Mouse (Mus musculus) forebrain, embryonic 11.5 days (tissue): ENCODE data around the gene Cps1. TPM values are rescaled to one million over a fixed set of nuclear protein-coding genes. Genes with fewer than 3 reads are reported as not detected.
A peak's percentile ranks its signal among the peaks of the same experiment; 100 is the strongest.

Experiments used
- ATAC-seq: fragments of 200-750 bp; cut with Nextera tagmentation; replicated peaks from 2 replicates; pipeline ENCODE4 v1.8.0; 2017; ENCODE audit warnings: moderate TSS enrichment; ENCODE audit not compliant: low FRiP score
- DNase-seq: peaks from one replicate; pipeline ENCODE4 v3.0.0-alpha.2; 2017; ENCODE audit warnings: low spot score
- H3K27ac ChIP-seq: fragments of 300-500 bp; sonication (generic); 2 replicates; pipeline ENCODE4 v1.5.1; 2014; ENCODE audit warnings: low read depth, low read length
- H3K27me3 ChIP-seq: fragments of 300-500 bp; sonication (generic); 2 replicates; pipeline ENCODE4 v1.6.1; 2014; ENCODE audit warnings: mild to moderate bottlenecking, low read length, mixed read lengths; ENCODE audit not compliant: control insufficient read depth, insufficient read depth
- H3K36me3 ChIP-seq: fragments of 300-500 bp; sonication (generic); 2 replicates; pipeline ENCODE4 v1.6.1; 2014; ENCODE audit warnings: mild to moderate bottlenecking, low read length, moderate library complexity, mixed read lengths; ENCODE audit not compliant: control insufficient read depth, insufficient read depth
- H3K4me1 ChIP-seq: fragments of 300-500 bp; sonication (generic); replicated peaks from 2 replicates; pipeline ENCODE4 v1.6.1; 2014; ENCODE audit warnings: low read length, mixed read lengths; ENCODE audit not compliant: control insufficient read depth, insufficient read depth
- H3K4me2 ChIP-seq: fragments of 300-500 bp; sonication (generic); 2 replicates; pipeline ENCODE4 v1.6.1; 2014; ENCODE audit warnings: low read depth, mild to moderate bottlenecking, low read length, moderate library complexity, mixed read lengths; ENCODE audit not compliant: severe bottlenecking
- H3K4me3 ChIP-seq: fragments of 300-500 bp; sonication (generic); 2 replicates; pipeline ENCODE4 v1.5.1; 2014; ENCODE audit warnings: low read depth, low read length
- H3K9ac ChIP-seq: fragments of 300-500 bp; sonication (generic); 2 replicates; pipeline ENCODE4 v1.6.1; 2014; ENCODE audit warnings: low read length
- H3K9me3 ChIP-seq: fragments of 300-500 bp; sonication (generic); 2 replicates; pipeline ENCODE4 v1.6.1; 2016; ENCODE audit warnings: low read length, mixed read lengths; ENCODE audit not compliant: control insufficient read depth
- WGBS: fragments of 180-500 bp; shearing (Covaris S2); extraction: QIAGEN DNeasy Blood & Tissue Kit; methylation state at CpG from one replicate; pipeline ENCODE4 v1.1.7; 2014; 5-methylcytosine and 5-hydroxymethylcytosine counted together
- polyA plus RNA-seq: library from polyadenylated mRNA; unstranded; fragments of >200 nt; fragmentation: Nextera tagmentation; extraction: Ambion mirVana; gene quantifications from 2 replicates; pipeline ENCODE4 v1.2.1, GENCODE M21; 2014

Gene Cps1
- polyA plus RNA-seq, 1 experiment from 2014 or later, result 0.07 TPM

- Histone ChIP-seq H3K9ac (no peak overlapping the region), H3K27me3 (no peaks in the 10 kb centered on the region), H3K4me1 (no peaks in the 10 kb centered on the region), H3K27ac (no peak overlapping the region), H3K9me3 (no peaks in the 10 kb centered on the region), H3K4me3 (no peak overlapping the region), H3K4me2 (no peak overlapping the region), H3K36me3 (no peaks in the 10 kb centered on the region)
- no peak for DNase-seq
- 90% methylated on average over 7 of the region's 7 CpGs for WGBS
- ATAC-seq, result no peak
Measured at GRCm38 (mm10) chr1:67113343-67114030, 9.3 kb upstream of the Cps1 start.

- ATAC-seq, result no peak
- H3K9me3 ChIP-seq, result no peaks in the 10 kb centered on the region
- no peak overlapping the region for H3K4me3 ChIP-seq
- no peaks in the 10 kb centered on the region for H3K4me1 ChIP-seq
- H3K27me3 ChIP-seq, result no peaks in the 10 kb centered on the region
- no peaks in the 10 kb centered on the region for H3K36me3 ChIP-seq
- no peak for DNase-seq
- no peak overlapping the region for H3K9ac ChIP-seq
- WGBS, result 83% methylated on average over 8 of the region's 8 CpGs
- H3K4me2 ChIP-seq, result no peak overlapping the region
- H3K27ac ChIP-seq, result no peak overlapping the region
Measured at GRCm38 (mm10) chr1:67116571-67116970, 6.3 kb upstream of the Cps1 start.

DNA sequence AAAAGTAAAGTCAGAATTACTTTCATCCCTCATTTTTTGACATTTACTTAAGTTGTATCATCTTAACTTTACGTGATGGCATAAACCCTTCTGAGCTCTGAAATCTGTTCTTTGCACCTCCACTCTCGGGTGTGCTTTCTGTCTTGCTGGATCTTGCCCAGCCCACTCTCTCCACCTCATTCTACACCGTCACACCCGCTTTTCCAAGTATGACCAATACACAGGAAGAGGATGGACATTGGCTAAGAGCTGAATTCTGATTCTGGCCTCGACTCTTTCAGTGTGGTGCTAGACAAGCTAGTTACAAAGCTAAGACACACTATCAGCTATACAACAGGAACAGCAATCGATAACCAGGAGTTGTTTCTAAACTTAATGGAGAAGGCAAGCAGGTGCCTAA is 5.0 kb upstream of the Cps1 start:
- Histone ChIP-seq H3K4me3 (no peak overlapping the region), H3K4me2 (no peak overlapping the region), H3K4me1 (no peaks in the 10 kb centered on the region), H3K9me3 (no peaks in the 10 kb centered on the region), H3K27me3 (no peaks in the 10 kb centered on the region), H3K27ac (no peak overlapping the region), H3K36me3 (no peaks in the 10 kb centered on the region), H3K9ac (no peak overlapping the region)
- ATAC-seq (no peak), DNase-seq (no peak)
- 84% methylated on average over 6 of the region's 6 CpGs for WGBS

DNA sequence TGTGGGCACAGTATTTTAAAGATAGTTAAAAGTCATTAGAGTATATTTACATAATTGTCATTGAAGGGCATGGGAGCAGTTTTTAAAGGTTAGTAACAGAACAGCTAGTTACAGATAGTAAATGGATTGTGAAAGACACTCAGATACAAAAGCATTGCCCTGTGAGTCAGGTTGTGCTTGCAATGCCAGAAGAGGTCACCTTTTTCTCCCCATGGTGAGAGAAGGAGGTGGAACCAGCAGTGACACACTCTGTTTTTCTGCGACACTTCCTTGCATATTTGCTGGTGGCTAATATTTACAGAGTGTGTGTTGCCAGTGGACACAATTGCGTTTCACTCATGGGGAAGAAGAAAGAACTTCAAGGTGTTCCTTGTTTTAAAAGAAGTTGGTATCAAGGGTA is 2.6 kb downstream of the Cps1 start:
- WGBS, result 93% methylated on average over 2 of the region's 2 CpGs
- no peak overlapping the region for H3K27ac ChIP-seq
- ATAC-seq (no peak), DNase-seq (no peak)
- H3K9ac ChIP-seq, result no peak overlapping the region
- H3K27me3 ChIP-seq, result no peaks in the 10 kb centered on the region
- no peaks in the 10 kb centered on the region for H3K4me1 ChIP-seq
- H3K4me3 ChIP-seq, result no peak overlapping the region
- H3K4me2 ChIP-seq, result no peak overlapping the region
- H3K9me3 ChIP-seq, result no peaks in the 10 kb centered on the region
- H3K36me3 ChIP-seq, result no peaks in the 10 kb centered on the region

- no peak overlapping the region for H3K9ac ChIP-seq
- no peaks in the 10 kb centered on the region for H3K9me3 ChIP-seq
- 11% methylated on average over 8 of the region's 8 CpGs for WGBS
- H3K27me3 ChIP-seq, result no peaks in the 10 kb centered on the region
- ATAC-seq (no peak), DNase-seq (no peak)
- no peaks in the 10 kb centered on the region for H3K4me1 ChIP-seq
- H3K4me3 ChIP-seq, result no peak overlapping the region
- H3K4me2 ChIP-seq, result no peak overlapping the region
- no peaks in the 10 kb centered on the region for H3K36me3 ChIP-seq
- no peak overlapping the region for H3K27ac ChIP-seq
Measured at GRCm38 (mm10) chr1:67143939-67144338, 21.1 kb downstream of the Cps1 start.

GRCm38 (mm10) chr1:67151246-67151645 is 28.4 kb downstream of the Cps1 start:
- no peaks in the 10 kb centered on the region for H3K9me3 ChIP-seq
- no peak for ATAC-seq
- WGBS, result 68% methylated on average over 3 of the region's 3 CpGs
- H3K4me2 ChIP-seq, result no peak overlapping the region
- no peak overlapping the region for H3K27ac ChIP-seq
- H3K4me1 ChIP-seq, result no peaks in the 10 kb centered on the region
- no peak overlapping the region for H3K9ac ChIP-seq
- no peaks in the 10 kb centered on the region for H3K27me3 ChIP-seq
- no peak for DNase-seq
- no peak overlapping the region for H3K4me3 ChIP-seq
- H3K36me3 ChIP-seq, result no peaks in the 10 kb centered on the region

DNA sequence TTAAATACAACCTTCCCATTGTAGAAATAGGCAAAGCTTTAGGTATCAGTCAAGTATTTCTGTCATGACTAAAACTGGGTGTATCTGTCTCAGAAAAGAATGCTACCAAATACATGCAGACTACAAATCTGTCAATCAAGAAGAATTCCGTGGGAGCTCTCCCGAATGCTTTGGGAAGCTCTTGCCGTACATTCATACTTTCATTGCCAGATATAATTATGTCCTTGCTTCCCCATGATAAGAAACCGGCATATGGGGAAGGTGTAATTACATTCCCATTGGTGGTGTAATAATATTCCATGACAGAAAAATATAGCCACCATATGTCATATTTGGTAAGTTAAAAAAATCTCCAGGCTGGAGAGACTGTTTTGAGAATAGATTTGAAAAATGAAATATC is 44.5 kb downstream of the Cps1 start:
- no peak overlapping the region for H3K4me3 ChIP-seq
- H3K4me1 ChIP-seq, result no peaks in the 10 kb centered on the region
- no peaks in the 10 kb centered on the region for H3K9me3 ChIP-seq
- no peaks in the 10 kb centered on the region for H3K27me3 ChIP-seq
- DNase-seq (no peak), ATAC-seq (no peak)
- no peaks in the 10 kb centered on the region for H3K36me3 ChIP-seq
- H3K4me2 ChIP-seq, result no peak overlapping the region
- WGBS, result 90% methylated on average over 4 of the region's 4 CpGs
- no peak overlapping the region for H3K27ac ChIP-seq
- H3K9ac ChIP-seq, result no peak overlapping the region

DNA sequence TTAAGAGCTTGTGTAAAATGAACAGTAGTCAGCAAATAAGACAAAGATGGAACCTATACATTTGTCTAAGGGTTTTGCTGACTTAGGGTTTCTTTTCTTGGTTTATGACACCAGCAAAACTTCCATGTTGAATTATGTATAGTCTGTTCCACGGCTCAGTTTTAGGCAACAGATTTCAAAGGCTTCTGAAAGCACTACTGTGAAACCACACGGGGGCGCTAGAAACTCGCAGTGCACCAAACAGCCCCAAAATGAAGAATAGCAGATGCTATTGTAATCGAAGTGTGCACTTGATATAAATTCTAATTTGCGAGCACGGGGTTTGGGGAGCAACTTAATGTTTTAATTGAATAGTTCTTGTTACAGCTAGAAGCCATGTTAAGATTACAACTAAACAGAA is 58.3 kb downstream of the Cps1 start:
- ATAC-seq (peak; percentile 58; the same call in 1 of the 2 replicates), DNase-seq (peak; percentile 83)

DNA sequence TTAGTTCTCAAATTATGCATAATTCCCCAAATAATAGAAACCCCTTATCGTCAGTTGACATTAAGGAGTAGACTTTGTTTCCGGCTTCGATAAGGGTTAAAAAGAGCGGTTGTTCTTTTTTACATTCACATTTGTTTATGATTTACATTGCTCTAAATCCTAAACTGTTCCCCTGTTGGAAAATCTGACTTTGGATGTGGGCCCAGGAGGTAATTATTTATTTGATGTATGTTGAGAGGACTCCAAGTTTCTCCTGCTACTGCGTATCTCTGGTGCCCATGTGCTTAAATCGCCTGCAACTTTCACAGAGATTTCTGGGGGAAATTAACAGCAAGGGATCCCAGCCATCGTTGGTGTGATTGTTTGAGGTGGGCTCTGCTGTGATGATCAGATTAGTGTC is 59.4 kb downstream of the Cps1 start:
- Histone ChIP-seq H3K4me2 (no peak overlapping the region), H3K4me3 (no peak overlapping the region), H3K27me3 (no peaks in the 10 kb centered on the region), H3K9me3 (no peaks in the 10 kb centered on the region), H3K27ac (no peak overlapping the region), H3K4me1 (no peaks in the 10 kb centered on the region), H3K9ac (no peak overlapping the region), H3K36me3 (no peaks in the 10 kb centered on the region)
- ATAC-seq, result no peak
- no peak for DNase-seq
- 90% methylated on average over 7 of the region's 7 CpGs for WGBS

More for the DNA sequence above, 58.3 kb downstream of the Cps1 start:
- Histone ChIP-seq H3K36me3 (no peaks in the 10 kb centered on the region), H3K9ac (no peak overlapping the region), H3K9me3 (no peaks in the 10 kb centered on the region), H3K4me3 (no peak overlapping the region), H3K27ac (no peak overlapping the region), H3K4me1 (no peaks in the 10 kb centered on the region), H3K27me3 (no peaks in the 10 kb centered on the region), H3K4me2 (no peak overlapping the region)
- WGBS, result 18% methylated on average over 7 of the region's 7 CpGs
